Mouse (Mus musculus) retina, embryonic 14.5 days (tissue): Measurements from ENCODE around the gene Atp5j.

Experiments
- DNase-seq: peaks from one replicate; pipeline ENCODE4 v3.0.0-alpha.2; 2015; ENCODE audit warnings: low spot score

The Atp5j gene

GRCm38 (mm10) chr16:84835441-84835822, at the start of gene Atp5j:
TSS of gene Atp5j (minus strand) at chr16:84835625.
- DNase-seq: peak; percentile 68

DNA sequence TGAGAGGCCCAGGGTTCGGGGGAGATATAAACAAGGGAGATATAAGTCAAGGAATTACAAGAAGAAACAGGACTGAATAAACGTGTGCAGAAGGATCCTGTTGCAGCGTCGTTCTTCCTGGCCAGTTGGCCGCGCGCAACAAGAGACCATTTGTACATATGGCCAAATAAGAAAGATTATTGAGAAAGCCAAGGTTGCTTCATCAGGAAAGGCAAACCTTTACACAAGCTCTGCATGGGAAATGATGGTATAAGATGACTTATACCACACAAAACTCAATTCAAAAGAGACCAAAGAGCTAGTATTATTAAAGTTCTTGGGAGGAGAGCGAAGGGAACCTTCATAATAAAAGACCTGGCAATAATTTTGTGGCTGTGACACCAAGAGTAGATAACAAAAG, 49.1 kb upstream of the Atp5j start:
- no peak for DNase-seq

DNA sequence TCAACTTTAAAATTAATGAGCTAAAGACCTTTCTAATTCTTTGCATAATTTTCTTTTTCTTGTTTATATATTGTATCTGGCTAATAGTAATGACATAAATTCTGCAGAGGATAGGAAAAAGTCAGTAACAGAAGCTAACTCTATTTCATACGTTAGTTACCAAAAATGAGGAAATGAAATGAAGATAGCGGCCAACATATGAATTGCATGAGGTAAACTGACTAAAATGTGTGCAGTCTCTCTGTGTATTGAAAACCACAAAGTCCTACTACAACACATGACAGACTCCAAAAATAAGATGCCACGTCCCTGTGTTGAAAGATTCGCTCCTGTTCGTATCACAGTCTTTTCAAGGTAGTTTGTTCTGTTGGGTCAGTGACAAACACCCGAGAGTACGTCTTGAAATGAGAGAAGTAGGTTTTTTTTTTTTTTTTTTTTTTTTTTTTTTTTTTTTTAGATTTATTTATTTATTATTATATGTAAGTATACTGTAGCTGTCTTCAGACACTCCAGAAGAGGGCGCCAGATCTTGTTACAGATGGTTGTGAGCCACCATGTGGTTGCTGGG, 46.4 kb upstream of the Atp5j start:
- no peak for DNase-seq

DNA sequence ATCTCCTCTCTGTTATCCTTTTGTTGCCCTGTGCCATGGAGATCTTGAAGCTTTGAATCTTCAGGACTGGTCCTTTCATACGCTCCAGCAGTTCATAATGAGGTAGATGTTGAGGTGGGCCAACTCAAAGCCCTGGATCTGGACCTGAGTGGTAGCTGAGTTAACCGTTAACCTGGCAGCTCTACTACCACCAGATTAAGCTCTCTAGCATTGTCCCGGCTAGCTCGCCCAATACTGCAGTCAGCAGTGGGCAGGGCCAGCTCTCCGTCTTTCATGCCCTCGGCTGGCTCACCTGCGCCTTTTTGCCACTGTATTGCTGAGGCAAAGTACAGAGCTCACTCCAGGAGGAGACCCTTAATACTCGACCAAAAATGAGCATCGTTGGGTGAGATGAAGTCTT, 45.7 kb upstream of the Atp5j start:
- DNase-seq: no peak

- DNase-seq: peak; percentile 84
Observed at GRCm38 (mm10) chr16:84879146-84879545, 43.7 kb upstream of the Atp5j start.

DNA sequence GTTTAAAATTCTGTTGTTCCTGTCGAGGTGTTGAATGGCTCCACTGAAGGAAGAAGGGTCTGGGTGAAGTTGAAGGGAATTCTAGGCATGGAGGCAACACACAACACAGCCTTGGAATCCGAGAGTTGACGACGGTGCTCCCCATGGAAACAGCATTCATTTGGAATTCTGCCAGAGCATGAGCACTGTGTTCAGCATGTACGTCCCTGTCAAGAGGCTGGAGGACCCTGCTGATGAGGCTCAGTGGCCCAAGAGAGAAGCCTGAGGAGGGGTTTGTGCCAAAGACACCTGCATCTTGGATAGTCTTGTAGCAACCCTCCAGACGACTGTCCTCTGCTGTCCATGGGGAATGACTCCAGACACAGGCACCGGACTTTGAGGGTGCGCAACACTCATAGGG, 40.7 kb upstream of the Atp5j start:
- no peak for DNase-seq

- no peak for DNase-seq
Observed at GRCm38 (mm10) chr16:84875718-84876035, 40.3 kb upstream of the Atp5j start.

GRCm38 (mm10) chr16:84875012-84875717, 39.7 kb upstream of the Atp5j start:
- no peak for DNase-seq

GRCm38 (mm10) chr16:84873805-84874204, 38.4 kb upstream of the Atp5j start:
- no peak for DNase-seq

DNA sequence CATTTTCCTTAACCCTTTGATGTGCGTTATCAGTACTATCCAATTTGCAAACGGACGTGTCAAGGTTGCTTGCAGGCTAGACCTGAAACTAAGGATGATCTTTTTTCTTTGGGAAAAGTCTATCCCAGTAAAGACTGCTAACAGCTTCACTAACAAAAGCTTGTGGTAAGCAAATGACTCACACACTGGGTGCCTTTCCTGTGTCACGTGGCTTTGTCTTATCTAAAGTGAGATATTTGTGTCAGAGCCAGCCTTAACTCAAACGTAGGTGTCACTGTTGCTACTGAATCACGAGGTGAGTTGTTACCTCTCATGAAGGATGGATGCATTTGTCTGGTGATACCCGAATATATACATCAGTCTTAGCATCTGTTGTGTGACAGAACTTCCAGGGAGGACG, 29.2 kb upstream of the Atp5j start:
- no peak for DNase-seq

- no peak for DNase-seq
Observed at GRCm38 (mm10) chr16:84853492-84853891, 18.1 kb upstream of the Atp5j start.

DNA sequence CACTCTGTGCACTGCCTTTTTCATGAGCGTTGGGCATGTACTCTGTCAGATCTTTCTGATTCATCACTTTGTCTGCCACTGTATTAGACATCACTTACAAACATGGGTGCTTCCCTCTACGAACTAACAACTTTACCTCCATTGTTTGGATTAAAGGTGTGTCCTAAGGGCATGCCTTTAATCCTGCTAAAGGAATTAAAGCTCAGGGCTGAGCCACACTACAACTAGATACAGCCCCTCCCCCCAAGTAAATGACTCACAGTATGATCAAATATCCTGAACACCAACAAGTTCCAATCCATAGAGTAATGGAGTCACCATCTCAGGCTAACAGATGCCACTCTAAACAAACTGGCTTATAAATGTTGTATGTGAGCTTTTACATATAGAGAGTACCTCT, 3.2 kb upstream of the Atp5j start:
- no peak for DNase-seq

DNA sequence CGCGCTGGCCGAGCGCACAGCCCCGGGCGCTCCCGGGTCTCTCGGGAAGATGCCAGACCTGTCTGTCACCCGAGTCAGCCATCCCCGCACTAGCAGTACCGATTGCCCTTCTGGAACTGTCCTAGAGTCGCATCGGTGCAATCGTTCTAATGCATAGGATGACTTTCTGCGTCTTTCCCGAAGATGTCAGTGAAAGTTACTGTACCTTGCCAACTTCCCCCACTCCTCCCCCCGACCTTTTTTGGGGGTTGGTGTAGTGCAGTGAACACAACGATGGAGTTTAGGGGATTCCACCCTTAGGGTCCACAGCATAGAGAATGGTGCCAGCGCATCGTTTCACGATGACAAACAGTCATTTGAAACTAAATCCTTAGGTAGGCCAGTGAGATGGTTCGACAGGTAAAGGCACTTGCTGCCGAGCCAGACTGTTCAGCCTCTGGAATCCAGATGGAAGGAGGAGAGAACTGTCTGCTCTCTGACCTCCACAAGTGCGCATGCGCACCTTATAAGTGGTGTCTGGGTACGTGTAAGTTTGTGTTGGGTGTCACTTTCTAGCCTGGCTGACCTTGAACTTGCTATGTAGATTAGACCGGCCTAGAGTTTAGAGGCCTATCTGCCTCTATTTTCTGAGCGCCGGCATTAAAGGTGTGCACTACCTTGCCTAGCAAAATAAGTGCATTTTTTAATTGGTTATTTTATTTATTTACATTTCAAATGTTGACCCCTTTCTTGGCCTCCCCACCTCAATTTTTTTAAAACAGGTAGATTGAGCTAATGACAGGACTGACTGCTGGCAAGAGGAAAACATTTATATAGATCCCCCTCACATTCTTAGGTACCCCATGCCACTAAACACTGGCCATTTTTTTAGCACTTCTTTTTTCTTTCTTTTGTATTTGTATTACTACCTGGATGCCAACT, 658 bp upstream of the Atp5j start:
- peak; percentile 60 for DNase-seq

- peak; percentile 95 for DNase-seq
Observed at GRCm38 (mm10) chr16:84834745-84835440, 532 bp downstream of the Atp5j start, which contains the start of gene Gabpa. TSS of gene Gabpa (plus strand) at chr16:84834925.

DNA sequence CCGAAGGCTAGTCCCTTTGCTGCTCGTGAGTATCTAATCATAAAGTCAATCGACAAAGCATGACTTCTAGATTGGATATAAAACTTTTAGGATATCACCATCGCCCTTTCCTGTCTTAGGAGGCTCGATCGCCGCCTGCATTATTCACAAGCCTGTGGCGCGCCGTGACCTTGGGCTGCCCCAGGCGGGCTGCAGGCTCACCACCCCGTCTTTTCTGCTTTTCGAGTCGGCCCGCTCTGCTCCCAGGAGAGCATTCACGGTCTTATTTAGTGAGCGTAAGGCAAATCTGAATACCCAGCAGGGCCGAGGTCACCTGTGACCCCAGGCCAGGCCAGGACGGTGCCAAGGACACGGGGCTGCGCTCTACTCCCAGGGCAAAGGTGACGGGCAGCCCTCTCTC, 1.1 kb downstream of the Atp5j start:
- DNase-seq: no peak

DNA sequence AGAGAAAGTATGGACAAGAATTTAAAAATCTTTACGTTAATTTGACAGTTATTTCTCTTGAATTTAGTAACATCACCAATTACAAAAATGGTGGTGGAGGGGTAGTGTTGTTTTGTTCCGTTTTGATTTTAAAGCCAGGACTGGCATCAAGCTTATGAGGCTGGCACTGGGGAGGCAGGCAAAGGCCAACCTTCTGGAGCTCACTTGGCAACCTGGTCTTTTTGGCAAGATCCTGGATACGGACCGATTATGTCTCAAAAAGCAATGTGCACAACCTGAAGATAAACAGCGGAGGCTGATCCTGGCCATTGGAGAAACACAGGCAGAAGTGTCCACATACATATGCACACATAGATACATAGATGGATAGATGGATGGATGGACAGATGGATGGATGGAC, 2.7 kb downstream of the Atp5j start:
- no peak for DNase-seq

- DNase-seq: no peak
Observed at GRCm38 (mm10) chr16:84831696-84832095, 3.7 kb downstream of the Atp5j start.

DNA sequence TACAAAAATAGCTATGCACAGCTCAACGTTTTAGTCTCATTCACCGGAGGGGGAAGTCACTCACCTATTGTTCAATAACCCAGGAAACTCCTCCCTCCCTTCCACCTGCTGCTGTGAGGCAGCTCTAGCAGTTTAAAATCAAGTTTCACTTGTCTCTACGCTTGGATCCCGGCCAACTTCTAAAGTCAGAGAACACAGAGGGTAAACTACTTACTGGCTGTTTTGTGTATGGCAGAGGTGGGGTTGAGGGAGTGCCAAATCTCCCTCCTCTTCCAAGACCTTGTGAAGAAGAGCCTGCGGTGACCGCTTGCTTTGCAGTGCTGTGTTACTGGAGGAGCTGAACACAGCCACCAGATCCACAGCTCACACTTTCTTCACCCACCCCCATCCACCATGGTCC, 10.4 kb downstream of the Atp5j start:
- DNase-seq: no peak

- DNase-seq: peak; percentile 75
Observed at GRCm38 (mm10) chr16:84817423-84817822, 18.0 kb downstream of the Atp5j start.

DNA sequence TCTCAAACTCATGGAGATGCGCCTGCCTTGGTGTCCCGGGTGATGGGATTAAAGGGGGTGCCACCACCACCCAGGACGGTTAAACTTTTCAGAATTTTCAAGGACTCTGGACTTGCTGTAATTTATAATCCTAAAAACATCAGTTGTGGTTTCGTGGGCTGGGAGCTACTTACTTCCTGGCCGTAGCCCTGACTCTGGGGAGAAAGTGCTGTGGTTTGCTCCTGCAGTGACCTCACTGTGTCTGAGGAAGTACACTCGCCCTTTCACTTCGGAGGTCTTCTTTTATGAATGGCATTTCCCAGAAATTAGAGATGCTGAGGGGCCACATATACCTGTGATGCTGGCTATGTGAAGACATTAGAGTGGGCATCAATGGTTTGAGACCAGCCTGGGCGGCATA, 20.9 kb downstream of the Atp5j start:
- no peak for DNase-seq

DNA sequence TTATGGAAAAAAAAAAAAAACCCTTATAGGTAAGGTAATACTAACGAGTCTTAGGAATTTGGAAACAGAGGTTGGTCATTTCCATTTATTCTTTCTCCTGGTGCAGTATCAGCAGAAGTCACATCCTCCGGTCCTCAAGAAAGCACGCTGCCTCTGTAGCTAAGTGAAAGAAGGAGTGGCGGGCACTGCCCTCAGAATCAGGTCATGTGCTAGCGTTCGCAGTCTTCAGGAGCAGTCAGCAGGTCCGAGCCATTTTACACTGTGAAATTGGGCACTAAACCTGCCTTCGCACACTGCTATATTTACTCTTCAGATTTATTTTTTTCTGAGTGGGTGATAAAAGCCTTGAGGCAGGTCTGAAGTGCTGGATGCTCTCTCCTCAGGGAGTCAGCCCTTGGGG, 21.6 kb downstream of the Atp5j start:
- no peak for DNase-seq

GRCm38 (mm10) chr16:84810254-84810653, 25.2 kb downstream of the Atp5j start:
- no peak for DNase-seq

GRCm38 (mm10) chr16:84807874-84808273, 27.6 kb downstream of the Atp5j start:
- no peak for DNase-seq
